Mouse (Mus musculus): ENCODE measurements around the gene Acot3.

DNA sequence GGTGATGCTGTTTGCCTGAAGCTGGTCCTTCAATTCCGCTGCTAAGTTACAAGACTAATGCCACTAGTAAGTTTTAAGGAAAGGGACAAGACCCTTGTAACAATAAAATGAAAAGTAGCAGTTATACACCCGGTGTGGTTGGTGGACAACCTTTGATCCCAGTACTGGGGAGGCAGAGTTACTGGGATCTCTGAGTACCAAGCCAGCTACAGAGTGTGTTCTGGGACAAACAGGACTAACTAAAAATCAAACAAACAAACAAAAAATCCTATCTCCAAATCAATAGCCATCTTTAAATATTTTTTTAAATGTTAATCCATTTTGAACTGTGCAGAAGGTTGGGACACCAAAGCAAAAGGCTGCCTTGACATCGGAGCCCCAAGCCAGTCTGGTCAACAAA, 41.7 kb upstream of the Acot3 start:
- no peak for TF ChIP-seq GATA1 (IDR thresholded peaks at IDR 0.05; ENCODE audit: borderline replicate concordance, low read length)
- TF ChIP-seq FLI1 (IDR thresholded peaks at IDR 0.05; ENCODE audit: low read length) = no peak

All from megakaryocyte, embryonic 14.5 days (primary cell).